In genomic region chr2:26324917-26325316, GRCm38 (mm10) we compare ENCODE assay signal across 11 mouse cellular contexts. TPM values are rescaled to one million over a fixed set of nuclear protein-coding genes. Genes with fewer than 3 reads are reported as not detected.
DNase-seq lines count a peak whose midpoint lies in the region; ATAC-seq and TF ChIP-seq lines count a peak whose summit lies in the region.
"Had no signal": no experiment of that assay in that cellular context is flagged by ENCODE, and none has a peak within 500 bp of the region (broad histone marks: within the 10 kb centered on the region; RNA-seq: fewer than 3 reads in every experiment).

No protein-coding gene starts in this region.

- H3K27ac ChIP-seq in cerebellum, adult 2 months (ENCODE audit: insufficient read depth, low read length): no peak overlapping the region
- no peak overlapping the region for H3K27ac ChIP-seq in left cerebral cortex, adult 2 months
- no peak overlapping the region for H3K27ac ChIP-seq in liver, postnatal 0 days (ENCODE audit: low read depth)

- no peaks in the 10 kb centered on the region for H3K9me3 ChIP-seq in liver, postnatal 0 days (ENCODE audit: low read length)

- no peak overlapping the region for H3K4me3 ChIP-seq in cerebellum, adult 2 months (replicated peaks; ENCODE audit: insufficient read depth, low read depth, low read length)
- H3K4me3 ChIP-seq in left cerebral cortex, adult 2 months: no peak overlapping the region
- H3K4me3 ChIP-seq in liver, postnatal 0 days (ENCODE audit: low read depth, low read length): no peak overlapping the region

- 53% methylated on average over 2 of the region's 2 CpGs for WGBS in cerebellum, adult 2 months
- 66% methylated on average over 2 of the region's 2 CpGs for WGBS in liver, postnatal 0 days (ENCODE audit: insufficient replicate concordance)

- H3K9ac ChIP-seq in liver, postnatal 0 days (replicated peaks): no peak overlapping the region

- peaks cover 43% of the 10 kb centered on the region for H3K4me1 ChIP-seq in cerebellum, adult 2 months (ENCODE audit: control insufficient read depth, insufficient read depth, low read length)
- H3K4me1 ChIP-seq in liver, postnatal 0 days (ENCODE audit: insufficient read depth): no peaks in the 10 kb centered on the region

- H3K27me3 ChIP-seq in cerebellum, adult 2 months (ENCODE audit: control insufficient read depth, insufficient read depth, low read length): no peaks in the 10 kb centered on the region
- H3K27me3 ChIP-seq in liver, postnatal 0 days (ENCODE audit: insufficient read depth, low read length): no peaks in the 10 kb centered on the region

- ATAC-seq in liver, postnatal 0 days: no peak; the same call in 1 of the 2 replicates
- ATAC-seq in granulocyte monocyte progenitor cell, adult 5-6 weeks (replicated peaks; ENCODE audit: poor library complexity, severe bottlenecking): no peak
- no peak for ATAC-seq in erythroid progenitor cell, adult 5-6 weeks (replicated peaks; ENCODE audit: low FRiP score, poor library complexity, severe bottlenecking)

- H3K36me3 ChIP-seq in liver, postnatal 0 days (replicated peaks; ENCODE audit: insufficient read depth, low read length): peaks cover 3% of the 10 kb centered on the region

- no peak overlapping the region for H3K4me2 ChIP-seq in liver, postnatal 0 days (ENCODE audit: low read depth, low read length)

- no peak for TF ChIP-seq POLR2A in cerebellum, adult 2 months (IDR thresholded peaks at IDR 0.05; ENCODE audit: borderline replicate concordance, insufficient read depth, low read length)

- intact Hi-C loops in left cerebral cortex, adult 2 months (cut with DNase I): loop anchor here (1.0 kb wide), 1 partner anchor 27 kb away; the partner anchor contains the start of gene Dnlz

- peak; percentile 58; the same call in 1 of the 2 replicates for TF ChIP-seq CTCF in cerebellum, adult 2 months (IDR thresholded peaks at IDR 0.05; ENCODE audit: borderline replicate concordance, insufficient read depth, low read depth, low read length)
- peak; percentile 69 for TF ChIP-seq CTCF in left cerebral cortex, adult 2 months (IDR thresholded peaks at IDR 0.05)
- TF ChIP-seq CTCF in liver, postnatal 0 days (IDR thresholded peaks at IDR 0.05; ENCODE audit: low read depth): peak; percentile 69

- peak; percentile 56 for DNase-seq in cerebellum, adult 2 months
- no peak for DNase-seq in cerebellum, postnatal 36 days
- peak in 1 of 2 experiments; percentile 57 for DNase-seq in left cerebral cortex, adult 2 months (ENCODE audit: extremely low spot score in 1 of 2, low spot score in 2 of 2)
- no peak for DNase-seq in left cerebral cortex, adult 8-10 months (ENCODE audit: low spot score in 2 of 2)
- DNase-seq in adrenal gland, adult 2 months: peak; percentile 81
- no peak for DNase-seq in liver, postnatal 0 days

- no peak for TF ChIP-seq EP300 in liver, postnatal 0 days (IDR thresholded peaks at IDR 0.05; ENCODE audit: low read depth)

RNA-seq across cellular contexts. Expression of gene Gpsm1, which starts 9.6 kb away (rescaled TPM):
- polyA plus RNA-seq in cerebellum, adult 2 months (2012; rRNA removed): 126 and 137 TPM in 2 replicates
- total RNA-seq in left cerebral cortex, adult 2 months (2021): 10 to 100 TPM; 51.5 to 55.9 TPM
- total RNA-seq in left cerebral cortex, adult 8-10 months (2022): 10 to 100 TPM; 58.9 to 66.8 (median 60.5) TPM
- 10 to 100 TPM in 1 of 2 experiments, 1 to 10 TPM in 1; 9.4 to 14.9 TPM for total RNA-seq in adrenal gland, adult 2 months (2021)
- polyA plus RNA-seq in adrenal gland, adult 2 months (2012; rRNA removed): 20.0 and 24.1 TPM in 2 replicates
- polyA plus RNA-seq in liver, postnatal 0 days (2015; fragmentation: Nextera tagmentation; extraction: Ambion mirVana): 1.9 TPM in 2 replicates
- total RNA-seq in granulocyte monocyte progenitor cell, adult 5-6 weeks (2014; fragmentation: Nextera tagmentation): 7.0 and 16.3 TPM in 2 replicates
- 10.6 and 13.8 TPM in 2 replicates for total RNA-seq in granulocyte monocyte progenitor cell, adult 5-6 weeks (2017)
- not detected in 2 replicates for total RNA-seq in erythroid progenitor cell, adult 5-6 weeks (2015; ENCODE audit: low replicate concordance)
- 0.13 and 1.4 TPM in 2 replicates for total RNA-seq in erythroid progenitor cell, adult 5-6 weeks (2017; ENCODE audit: low replicate concordance)

RNA-seq across cellular contexts. Expression of gene Dnlz, which starts 27.0 kb away (rescaled TPM):
- polyA plus RNA-seq in cerebellum, adult 2 months (2012; rRNA removed): 32.6 and 34.9 TPM in 2 replicates
- 10 to 100 TPM; 26.7 to 28.9 TPM for total RNA-seq in left cerebral cortex, adult 2 months (2021)
- total RNA-seq in left cerebral cortex, adult 8-10 months (2022): 10 to 100 TPM; 24.5 to 27.8 (median 26.1) TPM
- total RNA-seq in adrenal gland, adult 2 months (2021): 10 to 100 TPM; 20.6 to 25.6 TPM
- polyA plus RNA-seq in adrenal gland, adult 2 months (2012; rRNA removed): 30.6 and 31.1 TPM in 2 replicates
- polyA plus RNA-seq in liver, postnatal 0 days (2015; fragmentation: Nextera tagmentation; extraction: Ambion mirVana): 7.5 and 7.9 TPM in 2 replicates
- total RNA-seq in granulocyte monocyte progenitor cell, adult 5-6 weeks (2014; fragmentation: Nextera tagmentation): 9.5 and 10.4 TPM in 2 replicates
- total RNA-seq in granulocyte monocyte progenitor cell, adult 5-6 weeks (2017): 5.9 and 7.6 TPM in 2 replicates
- total RNA-seq in erythroid progenitor cell, adult 5-6 weeks (2015; ENCODE audit: low replicate concordance): 0.72 and 0.84 TPM in 2 replicates
- total RNA-seq in erythroid progenitor cell, adult 5-6 weeks (2017; ENCODE audit: low replicate concordance): 1.8 and 2.7 TPM in 2 replicates

RNA-seq across cellular contexts. Expression of gene Ccdc187, which starts 30.6 kb away (rescaled TPM):
- 2.7 and 3.0 TPM in 2 replicates for polyA plus RNA-seq in cerebellum, adult 2 months (2012; rRNA removed)
- total RNA-seq in left cerebral cortex, adult 2 months (2021): 1 to 10 TPM in 1 of 2 experiments, under 1 TPM in 1; 0.79 to 2.4 TPM
- 1 to 10 TPM; 6.0 to 6.7 (median 6.4) TPM for total RNA-seq in left cerebral cortex, adult 8-10 months (2022)
- 1 to 10 TPM in 1 of 2 experiments, under 1 TPM in 1; 0.58 to 1.0 TPM for total RNA-seq in adrenal gland, adult 2 months (2021)
- polyA plus RNA-seq in adrenal gland, adult 2 months (2012; rRNA removed): 0.51 and 0.83 TPM in 2 replicates
- 0.01 TPM in 1 of 2 replicates, not detected in the other for polyA plus RNA-seq in liver, postnatal 0 days (2015; fragmentation: Nextera tagmentation; extraction: Ambion mirVana)
- total RNA-seq in granulocyte monocyte progenitor cell, adult 5-6 weeks (2014; fragmentation: Nextera tagmentation): not detected in 2 replicates
- total RNA-seq in granulocyte monocyte progenitor cell, adult 5-6 weeks (2017): not detected in 2 replicates
- not detected in 2 replicates for total RNA-seq in erythroid progenitor cell, adult 5-6 weeks (2015; ENCODE audit: low replicate concordance)
- not detected in 2 replicates for total RNA-seq in erythroid progenitor cell, adult 5-6 weeks (2017; ENCODE audit: low replicate concordance)
- polyA plus RNA-seq: C2C12; embryonic facial prominence, embryonic 11.5 days; neural tube, embryonic 11.5 days had no signal

RNA-seq across cellular contexts. Expression of gene Card9, which starts 35.8 kb away (rescaled TPM):
- polyA plus RNA-seq in cerebellum, adult 2 months (2012; rRNA removed): 5.7 and 6.2 TPM in 2 replicates
- total RNA-seq in left cerebral cortex, adult 2 months (2021): 1 to 10 TPM; 3.0 to 3.7 TPM
- 1 to 10 TPM; 1.6 to 3.9 (median 3.0) TPM for total RNA-seq in left cerebral cortex, adult 8-10 months (2022)
- 1 to 10 TPM; 1.3 to 1.7 TPM for total RNA-seq in adrenal gland, adult 2 months (2021)
- 4.9 and 5.0 TPM in 2 replicates for polyA plus RNA-seq in adrenal gland, adult 2 months (2012; rRNA removed)
- 2.1 and 2.2 TPM in 2 replicates for polyA plus RNA-seq in liver, postnatal 0 days (2015; fragmentation: Nextera tagmentation; extraction: Ambion mirVana)
- 42.3 and 55.8 TPM in 2 replicates for total RNA-seq in granulocyte monocyte progenitor cell, adult 5-6 weeks (2014; fragmentation: Nextera tagmentation)
- total RNA-seq in granulocyte monocyte progenitor cell, adult 5-6 weeks (2017): 121 and 122 TPM in 2 replicates
- total RNA-seq in erythroid progenitor cell, adult 5-6 weeks (2015; ENCODE audit: low replicate concordance): 10.9 TPM in 1 of 2 replicates, not detected in the other
- total RNA-seq in erythroid progenitor cell, adult 5-6 weeks (2017; ENCODE audit: low replicate concordance): 11.3 and 16.9 TPM in 2 replicates

RNA-seq across cellular contexts. Expression of gene Snapc4, which starts 55.5 kb away (rescaled TPM):
- polyA plus RNA-seq in cerebellum, adult 2 months (2012; rRNA removed): 59.2 and 63.9 TPM in 2 replicates
- 10 to 100 TPM; 74.2 to 78.2 TPM for total RNA-seq in left cerebral cortex, adult 2 months (2021)
- 10 to 100 TPM; 52.6 to 88.3 (median 75.3) TPM for total RNA-seq in left cerebral cortex, adult 8-10 months (2022)
- total RNA-seq in adrenal gland, adult 2 months (2021): 10 to 100 TPM; 19.1 to 23.3 TPM
- polyA plus RNA-seq in adrenal gland, adult 2 months (2012; rRNA removed): 42.8 and 55.3 TPM in 2 replicates
- polyA plus RNA-seq in liver, postnatal 0 days (2015; fragmentation: Nextera tagmentation; extraction: Ambion mirVana): 5.0 and 5.5 TPM in 2 replicates
- 23.4 and 56.4 TPM in 2 replicates for total RNA-seq in granulocyte monocyte progenitor cell, adult 5-6 weeks (2014; fragmentation: Nextera tagmentation)
- 25.9 and 46.0 TPM in 2 replicates for total RNA-seq in granulocyte monocyte progenitor cell, adult 5-6 weeks (2017)
- 1.3 and 3.2 TPM in 2 replicates for total RNA-seq in erythroid progenitor cell, adult 5-6 weeks (2015; ENCODE audit: low replicate concordance)
- total RNA-seq in erythroid progenitor cell, adult 5-6 weeks (2017; ENCODE audit: low replicate concordance): 10.5 and 13.2 TPM in 2 replicates

Comparison
In these comparisons a context has a peak if more than half of its experiments do, and no peak if none do; other contexts are left out.
1. DNase-seq: peak in cerebellum, adult 2 months (2 of 2) and adrenal gland, adult 2 months (single experiment); none in cerebellum, postnatal 36 days (0 of 2), left cerebral cortex, adult 8-10 months (0 of 2) and liver, postnatal 0 days (single experiment).
2. Peak in every context shown above with its lines, with median percentiles within 50 percentile points of each other: CTCF ChIP-seq.